Mouse (Mus musculus) heart, postnatal 36 days (tissue): ENCODE data around the gene Rbm28. TPM values are rescaled to one million over a fixed set of nuclear protein-coding genes. Genes with fewer than 3 reads are reported as not detected.

Experiments used
- DNase-seq, 2 experiments: peaks; one replicate each; pipeline ENCODE4 v3.0.0; 2021 to 2022
- intact Hi-C: fragments of 180-260 bp; cut with DNase I; formaldehyde crosslinking; loops from one replicate; pipeline ENCODE4 v1.15.1; 2025
- total RNA-seq, 2 experiments: library from RNA; stranded (reverse); gene quantifications; 2 replicates each; pipeline ENCODE4 v1.2.3; 2021

The Rbm28 gene
- 10 to 100 TPM; 19.9 to 20.1 TPM for total RNA-seq

- intact Hi-C loops, result loop anchor here (2.0 kb wide), 1 partner anchor 114 kb away; the partner anchor contains the start of gene Fam71f2
- DNase-seq, result peak; percentile 78 to 88
Measured at GRCm38 (mm10) chr6:29164314-29165244, at the start of gene Rbm28. Gene Rbm28 (minus strand): TSS chr6:29165006.

- peak in 1 of 2 experiments; percentile 45 for DNase-seq
- intact Hi-C loops, result loop anchor here (5.0 kb wide), 1 partner anchor 133 kb away; the partner anchor contains the start of gene Calu
Measured at GRCm38 (mm10) chr6:29214245-29214644, 49.4 kb upstream of the Rbm28 start.

- intact Hi-C loops, result loop anchor here (5.0 kb wide), 1 partner anchor 134 kb away; the partner anchor contains the start of gene Calu
- DNase-seq, result no peak
Measured at GRCm38 (mm10) chr6:29213436-29213835, 48.6 kb upstream of the Rbm28 start.

GRCm38 (mm10) chr6:29211806-29212492, 47.1 kb upstream of the Rbm28 start:
- peak; percentile 78 to 85 for DNase-seq
- intact Hi-C loops, result loop anchor here (5.0 kb wide), 1 partner anchor 135 kb away; the partner anchor contains the start of gene Calu

GRCm38 (mm10) chr6:29211146-29211545, 46.3 kb upstream of the Rbm28 start:
- DNase-seq, result no peak
- intact Hi-C loops, result loop anchor here (5.0 kb wide), 1 partner anchor 136 kb away; the partner anchor contains the start of gene Calu

GRCm38 (mm10) chr6:29210231-29210936, 45.6 kb upstream of the Rbm28 start:
- DNase-seq, result no peak
- intact Hi-C loops, result loop anchor here (5.0 kb wide), 1 partner anchor 137 kb away; the partner anchor contains the start of gene Calu

- intact Hi-C loops, result no loop called here
Measured at GRCm38 (mm10) chr6:29208178-29208577, 43.4 kb upstream of the Rbm28 start.

GRCm38 (mm10) chr6:29207017-29207416, 42.2 kb upstream of the Rbm28 start:
- no peak for DNase-seq
- intact Hi-C loops, result no loop called here

More at GRCm38 (mm10) chr6:29208178-29208577, 43.4 kb upstream of the Rbm28 start:
- no peak for DNase-seq

- DNase-seq, result no peak
- intact Hi-C loops, result no loop called here
Measured at GRCm38 (mm10) chr6:29206006-29206405, 41.2 kb upstream of the Rbm28 start.

- intact Hi-C loops, result loop anchor here (1.0 kb wide), 2 partner anchors 35 to 74 kb away; partner anchors contain the start of gene Fam71f2
- peak; percentile 66 to 70 for DNase-seq
Measured at GRCm38 (mm10) chr6:29204932-29205614, 40.3 kb upstream of the Rbm28 start.

GRCm38 (mm10) chr6:29203861-29204585, 39.2 kb upstream of the Rbm28 start:
- intact Hi-C loops, result no loop called here
- no peak for DNase-seq

- intact Hi-C loops, result no loop called here
- DNase-seq, result no peak
Measured at GRCm38 (mm10) chr6:29203096-29203495, 38.3 kb upstream of the Rbm28 start.

- intact Hi-C loops, result no loop called here
- no peak for DNase-seq
Measured at GRCm38 (mm10) chr6:29201988-29202387, 37.2 kb upstream of the Rbm28 start.

- intact Hi-C loops, result no loop called here
Measured at GRCm38 (mm10) chr6:29201341-29201740, 36.5 kb upstream of the Rbm28 start.

GRCm38 (mm10) chr6:29200496-29200895, 35.7 kb upstream of the Rbm28 start:
- intact Hi-C loops, result no loop called here
- DNase-seq, result no peak

More at GRCm38 (mm10) chr6:29201341-29201740, 36.5 kb upstream of the Rbm28 start:
- DNase-seq, result no peak

GRCm38 (mm10) chr6:29199223-29199855, 34.5 kb upstream of the Rbm28 start:
- DNase-seq, result no peak
- intact Hi-C loops, result no loop called here

GRCm38 (mm10) chr6:29198309-29199222, 33.8 kb upstream of the Rbm28 start:
- intact Hi-C loops, result loop anchor here (1.0 kb wide), 2 partner anchors 27 to 32 kb away; no protein-coding TSS in a partner anchor
- DNase-seq, result peak; percentile 88 to 93
